Comparison of ENCODE assay signal across 27 mouse cellular contexts in the genomic region with DNA sequence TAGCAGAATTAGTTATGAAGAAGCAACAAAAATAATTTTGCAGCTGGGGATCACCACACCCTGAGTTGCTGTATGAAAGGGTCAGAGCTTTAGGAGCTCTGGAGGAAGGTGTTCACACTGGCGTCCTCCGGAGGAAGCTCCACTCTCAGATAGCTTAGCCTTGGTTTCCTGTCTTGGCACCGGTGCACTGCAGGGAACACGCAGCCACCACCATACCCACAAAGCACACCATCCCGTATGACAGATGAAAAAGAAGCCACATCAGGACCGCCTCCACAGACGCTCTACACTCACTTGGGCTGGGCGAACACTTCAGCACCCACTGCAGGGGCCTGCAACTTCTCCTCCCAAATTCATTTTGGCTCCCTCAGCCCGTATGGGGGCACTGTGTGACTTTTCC. TPM values are rescaled to one million over a fixed set of nuclear protein-coding genes. Genes with fewer than 3 reads are reported as not detected.
A peak's percentile ranks its signal among the peaks of the same experiment; 100 is the strongest.
DNase-seq lines count a peak whose midpoint lies in the region; ATAC-seq and TF ChIP-seq lines count a peak whose summit lies in the region.
"Had no signal": no experiment of that assay in that cellular context is flagged by ENCODE, and none has a peak within 500 bp of the region (broad histone marks: within the 10 kb centered on the region; RNA-seq: fewer than 3 reads in every experiment).

No protein-coding gene starts in this region.

- H3K27me3 ChIP-seq in liver, postnatal 0 days (ENCODE audit: insufficient read depth, low read length): no peaks in the 10 kb centered on the region
- no peaks in the 10 kb centered on the region for H3K27me3 ChIP-seq in liver, embryonic 11.5 days (replicated peaks; ENCODE audit: control insufficient read depth, insufficient read depth, low read length)
- no peaks in the 10 kb centered on the region for H3K27me3 ChIP-seq in hindbrain, postnatal 0 days (ENCODE audit: insufficient read depth, low read length)
- H3K27me3 ChIP-seq: forebrain, embryonic 12.5 days; heart, embryonic 13.5 days; neural tube, embryonic 13.5 days; stomach, embryonic 15.5 days had no signal

- WGBS in liver, postnatal 0 days (ENCODE audit: insufficient replicate concordance): 30% methylated on average over 9 of the region's 9 CpGs
- 44% methylated on average over 9 of the region's 9 CpGs for WGBS in liver, embryonic 11.5 days
- WGBS in hindbrain, postnatal 0 days: 64% methylated on average over 9 of the region's 9 CpGs

- no peak overlapping the region for H3K4me2 ChIP-seq in liver, postnatal 0 days (ENCODE audit: low read depth, low read length)
- H3K4me2 ChIP-seq in liver, embryonic 11.5 days: no peak overlapping the region
- H3K4me2 ChIP-seq in hindbrain, postnatal 0 days (ENCODE audit: low read depth, low read length): no peak overlapping the region
- H3K4me2 ChIP-seq: forebrain, embryonic 12.5 days; heart, embryonic 13.5 days; neural tube, embryonic 13.5 days; stomach, embryonic 15.5 days had no signal

- H3K36me3 ChIP-seq in liver, postnatal 0 days (replicated peaks; ENCODE audit: insufficient read depth, low read length): no peaks in the 10 kb centered on the region
- H3K36me3 ChIP-seq in liver, embryonic 11.5 days (ENCODE audit: control insufficient read depth, insufficient read depth, low read length): no peaks in the 10 kb centered on the region
- H3K36me3 ChIP-seq in hindbrain, postnatal 0 days (ENCODE audit: insufficient read depth, low read length): no peaks in the 10 kb centered on the region
- H3K36me3 ChIP-seq: forebrain, embryonic 12.5 days; hindbrain, embryonic 10.5 days; neural tube, embryonic 13.5 days; stomach, embryonic 15.5 days had no signal

- peak; percentile 10 for DNase-seq in liver, postnatal 0 days
- no peak for DNase-seq in liver, embryonic 11.5 days (ENCODE audit: low spot score)
- DNase-seq in thymus, adult 18-20 months: peak; percentile 36 to 62
- peak; percentile 69 for DNase-seq in thymus, postnatal 4 days
- no peak for DNase-seq in layer of hippocampus, adult 8-10 months (ENCODE audit: low spot score in 2 of 2)
- DNase-seq in retina, postnatal 1 day: no peak
- DNase-seq in hindbrain, postnatal 0 days (ENCODE audit: low spot score): no peak
- DNase-seq: cerebellum, adult 18-20 months; cerebellum, postnatal 36 days; kidney, adult 2 months; kidney, postnatal 10 days; left cerebral cortex, postnatal 4 days; liver; lung, adult 18-20 months; lung, postnatal 14 days; right cerebral cortex, postnatal 25 days had no signal

- H3K4me3 ChIP-seq in liver, postnatal 0 days (ENCODE audit: low read depth, low read length): no peak overlapping the region
- no peak overlapping the region for H3K4me3 ChIP-seq in liver, embryonic 11.5 days (ENCODE audit: low read depth, low read length)
- H3K4me3 ChIP-seq in hindbrain, postnatal 0 days (ENCODE audit: low read length): no peak overlapping the region
- H3K4me3 ChIP-seq: embryonic facial prominence, embryonic 10.5 days; forebrain, embryonic 12.5 days; heart, embryonic 13.5 days; hindbrain, embryonic 10.5 days; midbrain, embryonic 10.5 days; neural tube, embryonic 13.5 days; stomach, embryonic 15.5 days had no signal

- no peak for ATAC-seq in liver, postnatal 0 days
- ATAC-seq in liver, embryonic 11.5 days (replicated peaks; ENCODE audit: low FRiP score): no peak
- ATAC-seq in common myeloid progenitor, adult 5-6 weeks (replicated peaks; ENCODE audit: low read depth, poor library complexity, severe bottlenecking): peak; percentile 60
- no peak for ATAC-seq in hindbrain, postnatal 0 days
- ATAC-seq: inflammation-experienced regulatory T-cells, adult 6 months had no signal

- TF ChIP-seq CTCF in liver, postnatal 0 days (IDR thresholded peaks at IDR 0.05; ENCODE audit: low read depth): no peak
- TF ChIP-seq CTCF in hindbrain, postnatal 0 days (IDR thresholded peaks at IDR 0.05; ENCODE audit: low read depth): no peak

- TF ChIP-seq EP300 in liver, postnatal 0 days (IDR thresholded peaks at IDR 0.05; ENCODE audit: low read depth): no peak

- H3K4me1 ChIP-seq in liver, postnatal 0 days (ENCODE audit: insufficient read depth): 0 out of 2 replicates have a peak, but pooled peaks cover 9% of the 10 kb centered on the region
- H3K4me1 ChIP-seq in liver, embryonic 11.5 days (replicated peaks; ENCODE audit: control insufficient read depth, insufficient read depth, low read length): no peaks in the 10 kb centered on the region
- H3K4me1 ChIP-seq in hindbrain, postnatal 0 days (ENCODE audit: insufficient read depth, low read length): peaks cover 8% of the 10 kb centered on the region; the same call in 1 of the 2 replicates

- H3K9me3 ChIP-seq in liver, postnatal 0 days (ENCODE audit: low read length): peaks cover 5% of the 10 kb centered on the region
- H3K9me3 ChIP-seq in liver, embryonic 11.5 days (ENCODE audit: control insufficient read depth, low read length): no peaks in the 10 kb centered on the region
- H3K9me3 ChIP-seq in hindbrain, postnatal 0 days (ENCODE audit: low read length): no peaks in the 10 kb centered on the region
- H3K9me3 ChIP-seq: embryonic facial prominence, embryonic 10.5 days; midbrain, embryonic 10.5 days; neural tube, embryonic 13.5 days; stomach, embryonic 15.5 days had no signal

- H3K9ac ChIP-seq in liver, postnatal 0 days (replicated peaks): no peak overlapping the region
- no peak overlapping the region for H3K9ac ChIP-seq in liver, embryonic 11.5 days (ENCODE audit: low read depth, low read length)
- H3K9ac ChIP-seq in hindbrain, postnatal 0 days (replicated peaks; ENCODE audit: low read length): no peak overlapping the region
- H3K9ac ChIP-seq: forebrain, embryonic 12.5 days; neural tube, embryonic 13.5 days; stomach, embryonic 15.5 days had no signal

- H3K27ac ChIP-seq in liver, postnatal 0 days (ENCODE audit: low read depth): no peak overlapping the region
- H3K27ac ChIP-seq in liver, embryonic 11.5 days (ENCODE audit: low read depth, low read length): no peak overlapping the region
- no peak overlapping the region for H3K27ac ChIP-seq in hindbrain, postnatal 0 days
- H3K27ac ChIP-seq: forebrain, embryonic 12.5 days; hindbrain, embryonic 10.5 days; neural tube, embryonic 13.5 days; stomach, embryonic 15.5 days had no signal

RNA-seq across cellular contexts. Expression of a gene that starts 39.7 kb away (rescaled TPM):
- polyA plus RNA-seq in liver, postnatal 0 days (2015; fragmentation: Nextera tagmentation; extraction: Ambion mirVana): 0.80 and 1.2 TPM in 2 replicates
- polyA plus RNA-seq in liver, embryonic 11.5 days (2014; fragmentation: Nextera tagmentation; extraction: Ambion mirVana): 2.6 and 3.5 TPM in 2 replicates
- total RNA-seq in common myeloid progenitor, adult 5-6 weeks (2017): not detected in 2 replicates
- total RNA-seq in layer of hippocampus, adult 8-10 months (2022): 1 to 10 TPM in 1 of 4 experiments, not detected in 3; 1.0 TPM
- 0.47 and 0.58 TPM in 2 replicates for total RNA-seq in hindbrain, postnatal 0 days (2014; rRNA removed)
- polyA plus RNA-seq in hindbrain, postnatal 0 days (2015; fragmentation: Nextera tagmentation; extraction: Ambion mirVana): 3.4 and 4.8 TPM in 2 replicates
- total RNA-seq: adrenal gland, postnatal 14 days; gastrocnemius, adult 8-10 months had no signal
- polyA plus RNA-seq: inflammation-experienced regulatory T-cells, adult 6 months had no signal

RNA-seq across cellular contexts. Expression of a gene that starts 40.2 kb away (rescaled TPM):
- polyA plus RNA-seq in liver, postnatal 0 days (2015; fragmentation: Nextera tagmentation; extraction: Ambion mirVana): 61.8 and 64.7 TPM in 2 replicates
- polyA plus RNA-seq in liver, embryonic 11.5 days (2014; fragmentation: Nextera tagmentation; extraction: Ambion mirVana): 135 TPM in 2 replicates
- total RNA-seq in common myeloid progenitor, adult 5-6 weeks (2017): 44.0 and 53.1 TPM in 2 replicates
- total RNA-seq in layer of hippocampus, adult 8-10 months (2022): 100 to 1,000 TPM in 3 of 4 experiments, 10 to 100 TPM in 1; 97.9 to 104 (median 103) TPM
- 82.6 and 84.0 TPM in 2 replicates for total RNA-seq in hindbrain, postnatal 0 days (2014; rRNA removed)
- 136 and 144 TPM in 2 replicates for polyA plus RNA-seq in hindbrain, postnatal 0 days (2015; fragmentation: Nextera tagmentation; extraction: Ambion mirVana)

Comparison
In these comparisons a context has a peak if more than half of its experiments do, and no peak if none do; other contexts are left out.
1. DNase-seq: peak in liver, postnatal 0 days (single experiment), thymus, adult 18-20 months (2 of 2) and thymus, postnatal 4 days (single experiment); none in liver, embryonic 11.5 days (single experiment), layer of hippocampus, adult 8-10 months (0 of 2), retina, postnatal 1 day (single experiment) and hindbrain, postnatal 0 days (single experiment).